Mouse (Mus musculus): ENCODE results near the gene Zscan2. TPM values are rescaled to one million over a fixed set of nuclear protein-coding genes. Genes with fewer than 3 reads are reported as not detected.

The Zscan2 gene
- polyA plus RNA-seq, 1 experiment, result not detected

DNA sequence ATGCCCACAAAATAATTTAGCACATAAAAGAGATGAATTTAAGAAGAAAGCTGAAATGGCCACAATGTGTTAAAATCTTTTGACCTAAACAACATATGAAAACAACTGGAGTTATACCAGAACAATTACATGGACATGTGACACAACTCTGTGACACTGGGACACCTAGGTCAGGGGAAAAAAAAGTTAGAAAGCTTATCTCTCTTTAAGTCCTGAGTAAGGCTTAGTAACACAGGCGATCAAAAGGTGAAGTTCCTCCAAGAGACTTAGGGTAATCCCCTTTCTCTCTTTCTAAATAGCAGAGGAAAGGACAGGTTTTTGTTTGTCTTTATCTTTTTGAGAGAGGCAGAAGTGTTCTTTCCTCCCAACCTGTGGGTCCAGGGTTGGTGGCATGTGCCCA lies 20.5 kb upstream of the Zscan2 start:
- TF ChIP-seq POLR2A (IDR thresholded peaks at IDR 0.05; ENCODE audit: insufficient read depth, low read depth, low read length), result no peak
- TF ChIP-seq CTCF (IDR thresholded peaks at IDR 0.05; ENCODE audit: insufficient read depth, low read depth, low read length), result no peak
- H3K4me3 ChIP-seq (ENCODE audit: insufficient read depth, low read depth, low read length), result no peak overlapping the region
- 65% methylated on average over 1 of the region's 1 CpGs for WGBS
- no peak overlapping the region for H3K27ac ChIP-seq (ENCODE audit: insufficient read depth, low read depth, low read length)
- H3K4me1 ChIP-seq (ENCODE audit: control insufficient read depth, insufficient read depth, low read length), result no peaks in the 10 kb centered on the region

DNA sequence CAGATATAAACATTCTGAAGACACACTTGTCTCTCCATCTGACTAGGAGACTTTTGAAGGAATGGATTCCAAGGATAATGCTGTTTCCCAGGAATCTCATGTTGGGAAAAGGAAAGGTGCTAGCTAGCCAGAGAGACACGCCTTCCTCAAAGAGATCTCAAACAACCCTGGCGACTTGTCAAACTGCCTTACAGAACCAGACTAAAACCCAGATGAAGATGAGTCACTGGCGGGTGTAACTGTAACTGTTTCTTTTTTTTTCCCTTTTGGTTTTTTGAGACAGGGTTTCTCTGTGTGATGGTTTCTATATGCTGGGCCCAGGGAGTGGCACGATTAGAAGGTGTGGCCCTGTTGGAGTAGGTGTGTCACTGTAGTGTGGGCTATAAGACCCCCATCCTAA lies 19.8 kb upstream of the Zscan2 start:
- Histone ChIP-seq H3K4me3 (ENCODE audit: insufficient read depth, low read depth, low read length) (no peak overlapping the region), H3K27ac (ENCODE audit: insufficient read depth, low read depth, low read length) (no peak overlapping the region), H3K4me1 (ENCODE audit: control insufficient read depth, insufficient read depth, low read length) (no peaks in the 10 kb centered on the region)
- 70% methylated on average over 4 of the region's 4 CpGs for WGBS
- TF ChIP-seq POLR2A (IDR thresholded peaks at IDR 0.05; ENCODE audit: insufficient read depth, low read depth, low read length) (no peak), CTCF (IDR thresholded peaks at IDR 0.05; ENCODE audit: insufficient read depth, low read depth, low read length) (no peak)

DNA sequence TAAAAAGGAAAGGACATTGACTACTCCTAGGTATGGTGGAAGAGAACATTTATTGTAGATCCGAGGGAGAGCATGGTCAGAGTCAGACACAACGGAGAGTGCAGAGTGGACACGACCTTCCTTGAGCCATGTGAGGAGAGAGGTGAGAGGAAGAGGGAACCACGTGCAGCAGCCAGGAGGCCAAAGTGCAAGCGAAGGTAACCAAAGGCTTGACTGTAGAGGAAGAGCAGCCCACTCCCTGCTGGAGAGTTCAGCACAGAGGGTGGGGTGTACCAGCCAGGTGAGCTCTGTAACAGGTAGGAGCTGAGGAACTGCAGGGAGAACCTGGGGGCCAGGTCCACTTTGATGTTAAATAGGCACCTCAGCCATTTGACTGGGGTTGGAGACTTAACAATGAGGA lies 18.6 kb upstream of the Zscan2 start:
- Histone ChIP-seq H3K4me1 (ENCODE audit: control insufficient read depth, insufficient read depth, low read length) (no peaks in the 10 kb centered on the region), H3K4me3 (ENCODE audit: insufficient read depth, low read depth, low read length) (no peak overlapping the region), H3K27ac (ENCODE audit: insufficient read depth, low read depth, low read length) (no peak overlapping the region)
- WGBS, result 81% methylated on average over 5 of the region's 5 CpGs
- TF ChIP-seq CTCF (IDR thresholded peaks at IDR 0.05; ENCODE audit: insufficient read depth, low read depth, low read length) (no peak), POLR2A (IDR thresholded peaks at IDR 0.05; ENCODE audit: insufficient read depth, low read depth, low read length) (no peak)

DNA sequence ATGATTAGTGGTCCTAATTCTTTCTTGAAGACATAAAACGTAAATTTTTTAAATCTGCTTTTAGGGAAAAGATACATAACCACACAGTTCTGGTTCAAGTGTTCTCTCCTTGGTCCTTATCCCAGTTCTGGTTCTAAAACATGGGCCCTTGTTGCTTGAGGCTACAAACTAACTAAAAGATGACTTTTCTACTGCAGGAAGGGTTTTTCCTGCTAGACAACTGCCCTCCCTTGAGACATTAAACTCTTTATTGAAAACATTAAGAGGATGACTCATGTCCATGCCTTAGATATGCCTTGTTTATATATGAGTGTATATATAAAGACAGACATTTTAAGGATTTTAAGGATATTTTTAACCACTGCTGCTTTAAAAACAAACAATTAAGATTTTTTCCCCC lies 17.5 kb upstream of the Zscan2 start:
- WGBS, result 94% methylated on average over 1 of the region's 1 CpGs
- H3K4me3 ChIP-seq (ENCODE audit: insufficient read depth, low read depth, low read length), result no peak overlapping the region
- TF ChIP-seq CTCF (IDR thresholded peaks at IDR 0.05; ENCODE audit: insufficient read depth, low read depth, low read length), result no peak
- TF ChIP-seq POLR2A (IDR thresholded peaks at IDR 0.05; ENCODE audit: insufficient read depth, low read depth, low read length), result no peak

DNA sequence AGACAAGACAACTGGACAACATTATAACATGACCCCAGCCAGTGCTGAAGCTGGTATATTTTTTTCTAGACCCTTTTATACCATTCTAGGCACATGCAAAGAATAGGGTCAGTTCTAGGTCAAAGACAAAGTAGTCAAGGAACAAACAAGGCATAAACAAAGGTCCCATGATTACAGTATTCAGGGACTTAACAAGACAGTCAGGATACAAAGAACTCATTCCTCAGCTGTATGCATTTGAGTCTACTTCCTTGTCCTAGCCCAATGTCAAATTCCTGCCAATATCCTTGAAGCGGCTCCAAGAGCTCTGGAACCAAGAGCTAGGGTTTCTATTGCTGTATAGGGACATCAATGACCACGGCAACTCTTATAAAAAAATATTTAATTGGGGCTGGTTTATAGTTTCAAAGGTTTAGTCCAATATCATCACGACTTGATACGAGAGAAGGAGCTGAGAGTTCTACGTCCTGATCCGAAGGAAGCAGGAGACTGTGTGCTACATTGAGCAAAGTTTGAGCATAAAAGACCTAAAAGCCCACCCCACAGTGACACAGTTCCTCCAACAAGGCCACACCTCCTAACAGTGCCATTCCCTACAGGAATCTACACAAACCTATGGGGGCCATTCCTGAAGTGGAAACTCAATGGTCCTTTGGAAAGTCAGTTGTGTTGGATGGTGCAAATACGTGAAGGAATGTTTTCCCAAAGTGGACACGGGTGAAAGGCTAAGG lies 16.6 kb upstream of the Zscan2 start:
- TF ChIP-seq CTCF (IDR thresholded peaks at IDR 0.05; ENCODE audit: insufficient read depth, low read depth, low read length), result no peak
- TF ChIP-seq POLR2A (IDR thresholded peaks at IDR 0.05; ENCODE audit: insufficient read depth, low read depth, low read length), result no peak
- no peak overlapping the region for H3K27ac ChIP-seq (ENCODE audit: insufficient read depth, low read depth, low read length)
- H3K4me3 ChIP-seq (ENCODE audit: insufficient read depth, low read depth, low read length), result no peak overlapping the region
- H3K4me1 ChIP-seq (ENCODE audit: control insufficient read depth, insufficient read depth, low read length), result no peaks in the 10 kb centered on the region
- WGBS, result 93% methylated on average over 8 of the region's 8 CpGs

More for the DNA sequence above, 17.5 kb upstream of the Zscan2 start:
- Histone ChIP-seq H3K4me1 (ENCODE audit: control insufficient read depth, insufficient read depth, low read length) (no peaks in the 10 kb centered on the region), H3K27ac (ENCODE audit: insufficient read depth, low read depth, low read length) (no peak overlapping the region)

DNA sequence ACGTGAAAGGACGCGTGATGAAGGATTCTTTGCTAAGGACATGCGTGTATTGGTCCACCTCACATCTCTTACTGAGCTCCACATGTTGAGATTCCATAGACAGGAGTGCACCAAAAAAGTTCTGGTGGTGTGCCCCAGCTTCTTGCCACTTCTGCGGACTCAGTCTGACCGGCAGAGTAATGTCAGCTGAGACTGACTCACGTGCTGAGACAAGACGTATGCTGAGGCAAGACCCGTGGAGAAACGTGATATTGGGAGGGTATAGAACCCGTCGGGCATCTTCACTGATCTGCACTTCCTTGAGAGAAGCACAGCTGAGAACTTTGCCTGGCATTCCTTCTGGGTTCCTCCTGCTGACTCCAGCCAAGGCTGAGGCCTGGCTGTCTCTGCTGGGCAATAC lies 16.0 kb upstream of the Zscan2 start:
- WGBS, result 98% methylated on average over 12 of the region's 12 CpGs
- H3K4me3 ChIP-seq (ENCODE audit: insufficient read depth, low read depth, low read length), result no peak overlapping the region
- no peak for TF ChIP-seq CTCF (IDR thresholded peaks at IDR 0.05; ENCODE audit: insufficient read depth, low read depth, low read length)
- no peak for TF ChIP-seq POLR2A (IDR thresholded peaks at IDR 0.05; ENCODE audit: insufficient read depth, low read depth, low read length)
- no peak overlapping the region for H3K27ac ChIP-seq (ENCODE audit: insufficient read depth, low read depth, low read length)
- no peaks in the 10 kb centered on the region for H3K4me1 ChIP-seq (ENCODE audit: control insufficient read depth, insufficient read depth, low read length)

DNA sequence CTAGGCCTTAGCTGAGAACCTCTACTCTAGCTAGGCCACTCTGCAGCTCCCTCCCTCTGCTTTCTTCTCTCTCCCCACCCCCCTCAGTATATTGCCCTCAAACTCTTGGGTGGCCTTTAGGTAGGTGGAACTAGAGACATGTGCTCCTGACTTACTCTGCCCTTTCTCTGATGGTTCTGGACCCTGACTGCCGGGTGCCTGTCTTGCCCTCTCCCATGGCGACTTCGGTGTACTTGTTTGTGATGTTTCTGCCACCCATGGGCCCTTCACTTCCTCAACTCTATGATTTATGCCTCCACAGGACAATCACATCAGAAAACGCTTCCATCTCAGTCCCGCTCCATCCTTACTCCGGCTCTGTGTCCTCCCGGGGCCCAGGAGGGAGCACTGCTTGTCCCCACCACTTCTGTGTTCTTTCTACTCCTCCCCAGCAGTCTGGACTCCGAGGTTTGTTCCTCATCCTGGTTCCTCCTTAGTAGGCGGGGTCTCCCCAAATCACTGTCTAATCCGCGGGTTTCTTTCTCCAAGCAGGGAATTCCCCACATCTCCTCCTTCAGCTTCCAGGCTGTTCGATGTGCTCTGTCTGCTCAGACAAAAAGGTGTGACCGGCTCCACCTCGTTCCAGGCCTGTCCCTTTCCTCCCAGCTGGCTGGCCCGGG lies 15.0 kb upstream of the Zscan2 start:
- 75% methylated on average over 15 of the region's 15 CpGs for WGBS
- Histone ChIP-seq H3K4me1 (ENCODE audit: control insufficient read depth, insufficient read depth, low read length) (no peaks in the 10 kb centered on the region), H3K4me3 (ENCODE audit: insufficient read depth, low read depth, low read length) (no peak overlapping the region), H3K27ac (ENCODE audit: insufficient read depth, low read depth, low read length) (no peak overlapping the region)
- no peak for TF ChIP-seq POLR2A (IDR thresholded peaks at IDR 0.05; ENCODE audit: insufficient read depth, low read depth, low read length)
- no peak for TF ChIP-seq CTCF (IDR thresholded peaks at IDR 0.05; ENCODE audit: insufficient read depth, low read depth, low read length)

DNA sequence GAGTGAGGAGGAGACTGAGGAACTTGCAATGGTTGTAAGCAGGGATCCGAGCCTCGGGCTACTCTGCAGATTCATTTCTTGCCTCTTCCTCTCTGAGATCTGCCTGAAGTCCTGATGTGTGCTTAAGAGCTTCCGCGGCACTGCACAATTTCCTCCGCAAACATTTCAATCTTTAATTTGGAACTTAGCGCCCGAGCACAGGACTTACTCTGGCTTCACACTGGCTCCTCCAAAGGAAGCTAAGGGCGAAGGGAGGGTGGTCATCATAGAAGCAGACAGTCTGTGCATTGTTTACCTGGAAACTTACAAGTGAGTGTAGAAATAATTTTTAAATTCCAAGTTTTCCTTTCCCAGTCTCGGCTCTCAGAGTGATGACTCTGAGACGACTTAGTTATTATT lies 14.4 kb upstream of the Zscan2 start:
- 89% methylated on average over 10 of the region's 10 CpGs for WGBS
- H3K4me3 ChIP-seq (ENCODE audit: insufficient read depth, low read depth, low read length), result no peak overlapping the region
- TF ChIP-seq POLR2A (IDR thresholded peaks at IDR 0.05; ENCODE audit: insufficient read depth, low read depth, low read length) (no peak), CTCF (IDR thresholded peaks at IDR 0.05; ENCODE audit: insufficient read depth, low read depth, low read length) (no peak)
- no peak overlapping the region for H3K27ac ChIP-seq (ENCODE audit: insufficient read depth, low read depth, low read length)
- H3K4me1 ChIP-seq (ENCODE audit: control insufficient read depth, insufficient read depth, low read length), result no peaks in the 10 kb centered on the region

DNA sequence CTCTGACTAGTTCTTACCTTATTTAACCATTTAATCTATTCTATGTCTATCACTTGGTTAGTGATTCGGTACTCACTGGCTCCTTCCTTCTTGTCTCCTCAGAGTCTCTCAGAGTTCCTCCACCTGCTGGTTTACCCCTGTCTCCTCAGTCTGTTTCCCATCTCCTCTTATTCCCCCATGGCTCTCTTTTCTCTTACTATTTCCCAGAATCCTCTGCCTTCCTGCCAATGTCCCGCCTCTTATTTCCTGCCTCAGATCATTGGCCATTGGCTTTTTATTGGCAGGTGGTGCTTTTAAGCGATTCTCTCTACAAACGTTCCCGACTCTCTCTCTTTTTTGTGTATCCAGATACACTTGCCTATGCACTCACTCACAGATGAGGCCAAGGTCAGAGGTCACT lies 14.0 kb upstream of the Zscan2 start:
- no peak overlapping the region for H3K27ac ChIP-seq (ENCODE audit: insufficient read depth, low read depth, low read length)
- WGBS, result 93% methylated on average over 5 of the region's 5 CpGs
- no peaks in the 10 kb centered on the region for H3K4me1 ChIP-seq (ENCODE audit: control insufficient read depth, insufficient read depth, low read length)
- TF ChIP-seq CTCF (IDR thresholded peaks at IDR 0.05; ENCODE audit: insufficient read depth, low read depth, low read length) (no peak), POLR2A (IDR thresholded peaks at IDR 0.05; ENCODE audit: insufficient read depth, low read depth, low read length) (no peak)
- no peak overlapping the region for H3K4me3 ChIP-seq (ENCODE audit: insufficient read depth, low read depth, low read length)
